Comparison of ENCODE assay signal across 26 mouse cellular contexts in genomic region chr7:83920241-83920640, GRCm38 (mm10).
"Had no signal": no experiment of that assay in that cellular context is flagged by ENCODE, and none has a peak within 500 bp of the region (broad histone marks: within the 10 kb centered on the region; RNA-seq: fewer than 3 reads in every experiment).

No protein-coding gene starts in this region.

- H3K4me1 ChIP-seq: heart, embryonic 12.5 days; hindbrain, embryonic 10.5 days; hindbrain, embryonic 13.5 days; hindbrain, embryonic 15.5 days; intestine, embryonic 15.5 days; limb, embryonic 10.5 days; limb, embryonic 12.5 days; liver, embryonic 13.5 days; liver, embryonic 15.5 days had no signal

- H3K9ac ChIP-seq: heart, embryonic 12.5 days; hindbrain, embryonic 13.5 days; hindbrain, embryonic 15.5 days; intestine, embryonic 15.5 days; limb, embryonic 12.5 days; liver, embryonic 13.5 days; liver, embryonic 15.5 days had no signal

- H3K9me3 ChIP-seq: heart, embryonic 12.5 days; hindbrain, embryonic 10.5 days; hindbrain, embryonic 13.5 days; hindbrain, embryonic 15.5 days; intestine, embryonic 15.5 days; limb, embryonic 10.5 days; limb, embryonic 12.5 days; liver, embryonic 13.5 days; liver, embryonic 15.5 days had no signal

- H3K36me3 ChIP-seq: heart, embryonic 12.5 days; hindbrain, embryonic 10.5 days; hindbrain, embryonic 13.5 days; hindbrain, embryonic 15.5 days; intestine, embryonic 15.5 days; limb, embryonic 10.5 days; limb, embryonic 12.5 days; liver, embryonic 13.5 days; liver, embryonic 15.5 days had no signal

- H3K27ac ChIP-seq: gastrocnemius, adult 2 months; heart, adult 2 months; hindbrain, embryonic 10.5 days; hindbrain, embryonic 13.5 days; hindbrain, embryonic 15.5 days; intestine, embryonic 15.5 days; layer of hippocampus, adult 2 months; left cerebral cortex, adult 2 months; limb, embryonic 10.5 days; limb, embryonic 12.5 days; liver, embryonic 13.5 days; liver, embryonic 15.5 days had no signal

- DNase-seq: gastrocnemius, adult 2 months; gastrocnemius, postnatal 10 days; gastrocnemius, postnatal 25 days; heart, adult 2 months; heart, postnatal 10 days; heart, postnatal 4 days; kidney, adult 18-20 months; kidney, adult 8-10 months; kidney, postnatal 10 days; kidney, postnatal 25 days; kidney, postnatal 4 days; liver; liver, embryonic 13.5 days had no signal

- H3K27me3 ChIP-seq: heart, embryonic 12.5 days; hindbrain, embryonic 13.5 days; hindbrain, embryonic 15.5 days; intestine, embryonic 15.5 days; limb, embryonic 12.5 days; liver, embryonic 13.5 days; liver, embryonic 15.5 days had no signal

- H3K4me3 ChIP-seq: gastrocnemius, adult 2 months; heart, adult 2 months; heart, embryonic 12.5 days; hindbrain, embryonic 10.5 days; hindbrain, embryonic 13.5 days; hindbrain, embryonic 15.5 days; intestine, embryonic 15.5 days; layer of hippocampus, adult 2 months; left cerebral cortex, adult 2 months; limb, embryonic 10.5 days; limb, embryonic 12.5 days; liver, embryonic 13.5 days; liver, embryonic 15.5 days had no signal

- H3K4me2 ChIP-seq: heart, embryonic 12.5 days; hindbrain, embryonic 13.5 days; hindbrain, embryonic 15.5 days; intestine, embryonic 15.5 days; limb, embryonic 12.5 days; liver, embryonic 11.5 days; liver, embryonic 13.5 days; liver, embryonic 15.5 days had no signal

- ATAC-seq: inflammation-experienced regulatory T-cells, adult 6 months; intestine, embryonic 15.5 days; intestine, postnatal 0 days had no signal
